Mouse (Mus musculus) forebrain, embryonic 15.5 days (tissue): ENCODE data around the gene Eya4. TPM values are rescaled to one million over a fixed set of nuclear protein-coding genes. Genes with fewer than 3 reads are reported as not detected.
A peak's percentile ranks its signal among the peaks of the same experiment; 100 is the strongest.

Experiments used
- ATAC-seq: fragments of 200-750 bp; cut with Nextera tagmentation; replicated peaks from 2 replicates; pipeline ENCODE4 v1.8.0; 2017; ENCODE audit warnings: mild to moderate bottlenecking, moderate TSS enrichment, moderate library complexity
- H3K27ac ChIP-seq: fragments of 300-500 bp; sonication (generic); replicated peaks from 2 replicates; pipeline ENCODE4 v1.5.1; 2015; ENCODE audit warnings: mild to moderate bottlenecking, inconsistent platforms
- H3K27me3 ChIP-seq: fragments of 300-500 bp; sonication (generic); 2 replicates; pipeline ENCODE4 v1.6.1; 2015; ENCODE audit warnings: inconsistent platforms
- H3K36me3 ChIP-seq: fragments of 300-500 bp; sonication (generic); 2 replicates; pipeline ENCODE4 v1.6.1; 2015; ENCODE audit warnings: mild to moderate bottlenecking, inconsistent platforms
- H3K4me1 ChIP-seq: fragments of 300-500 bp; sonication (generic); 2 replicates; pipeline ENCODE4 v1.6.1; 2015; ENCODE audit warnings: inconsistent platforms
- H3K4me2 ChIP-seq: fragments of 300-500 bp; sonication (generic); replicated peaks from 2 replicates; pipeline ENCODE4 v1.6.1; 2015; ENCODE audit warnings: mild to moderate bottlenecking, inconsistent platforms
- H3K4me3 ChIP-seq: fragments of 300-500 bp; sonication (generic); 2 replicates; pipeline ENCODE4 v1.5.1; 2015; ENCODE audit warnings: mild to moderate bottlenecking, inconsistent platforms
- H3K9ac ChIP-seq: fragments of 300-500 bp; sonication (generic); replicated peaks from 2 replicates; pipeline ENCODE4 v1.6.1; 2015; ENCODE audit warnings: mild to moderate bottlenecking, inconsistent platforms
- H3K9me3 ChIP-seq: fragments of 300-500 bp; sonication (generic); 2 replicates; pipeline ENCODE4 v1.6.1; 2016; ENCODE audit warnings: inconsistent platforms
- WGBS: fragments of 180-500 bp; shearing (Covaris S2); methylation state at CpG from one replicate; pipeline ENCODE4 v1.1.7; 2015; ENCODE audit warnings: mixed read lengths; 5-methylcytosine and 5-hydroxymethylcytosine counted together
- polyA plus RNA-seq: library from polyadenylated mRNA; unstranded; fragments of >200 nt; fragmentation: Nextera tagmentation; extraction: Ambion mirVana; gene quantifications from 2 replicates; pipeline ENCODE4 v1.2.1, GENCODE M21; 2015

Eya4 gene
- polyA plus RNA-seq, 1 experiment from 2014 or later, result 1.1 TPM

GRCm38 (mm10) chr10:23080749-23081547, 269.6 kb downstream of the Eya4 start:
- Histone ChIP-seq H3K9ac (no peak overlapping the region), H3K4me3 (no peak overlapping the region), H3K4me2 (0 out of 2 replicates have a peak overlapping the region, but pooled peaks have one; percentile 16), H3K36me3 (no peaks in the 10 kb centered on the region), H3K4me1 (no peaks in the 10 kb centered on the region), H3K27me3 (no peaks in the 10 kb centered on the region), H3K27ac (no peak overlapping the region), H3K9me3 (no peaks in the 10 kb centered on the region)
- WGBS, result 38% methylated on average over 24 of the region's 24 CpGs
- peak; percentile 68 for ATAC-seq

GRCm38 (mm10) chr10:23076691-23077385, 273.7 kb downstream of the Eya4 start:
- Histone ChIP-seq H3K4me3 (no peak overlapping the region), H3K36me3 (no peaks in the 10 kb centered on the region), H3K27me3 (no peaks in the 10 kb centered on the region), H3K9me3 (no peaks in the 10 kb centered on the region), H3K9ac (no peak overlapping the region), H3K4me1 (no peaks in the 10 kb centered on the region), H3K4me2 (no peak overlapping the region), H3K27ac (no peak overlapping the region)
- 66% methylated on average over 21 of the region's 21 CpGs for WGBS
- ATAC-seq, result no peak

GRCm38 (mm10) chr10:23073431-23073830, 277.2 kb downstream of the Eya4 start:
- Histone ChIP-seq H3K27ac (no peak overlapping the region), H3K4me1 (no peaks in the 10 kb centered on the region), H3K4me3 (no peak overlapping the region), H3K36me3 (no peaks in the 10 kb centered on the region), H3K9me3 (no peaks in the 10 kb centered on the region), H3K4me2 (no peak overlapping the region), H3K9ac (no peak overlapping the region), H3K27me3 (no peaks in the 10 kb centered on the region)
- 76% methylated on average over 2 of the region's 2 CpGs for WGBS
- ATAC-seq, result no peak

GRCm38 (mm10) chr10:23063637-23064036, 286.9 kb downstream of the Eya4 start:
- WGBS, result 31% methylated on average over 6 of the region's 6 CpGs
- Histone ChIP-seq H3K27ac (no peak overlapping the region), H3K27me3 (no peaks in the 10 kb centered on the region), H3K36me3 (no peaks in the 10 kb centered on the region), H3K9ac (no peak overlapping the region), H3K9me3 (no peaks in the 10 kb centered on the region), H3K4me1 (no peaks in the 10 kb centered on the region), H3K4me2 (no peak overlapping the region), H3K4me3 (no peak overlapping the region)
- ATAC-seq, result no peak

- no peak for ATAC-seq
- H3K4me1 ChIP-seq, result no peaks in the 10 kb centered on the region
- H3K9me3 ChIP-seq, result no peaks in the 10 kb centered on the region
- no peaks in the 10 kb centered on the region for H3K27me3 ChIP-seq
- H3K36me3 ChIP-seq, result no peaks in the 10 kb centered on the region
- no peak overlapping the region for H3K27ac ChIP-seq
- H3K9ac ChIP-seq, result no peak overlapping the region
- no peak overlapping the region for H3K4me3 ChIP-seq
- no peak overlapping the region for H3K4me2 ChIP-seq
- 80% methylated on average over 5 of the region's 5 CpGs for WGBS
Measured at GRCm38 (mm10) chr10:23062719-23063118, 287.9 kb downstream of the Eya4 start.

- ATAC-seq, result no peak
- Histone ChIP-seq H3K27me3 (no peaks in the 10 kb centered on the region), H3K4me2 (no peak overlapping the region), H3K4me3 (no peak overlapping the region), H3K27ac (no peak overlapping the region), H3K36me3 (no peaks in the 10 kb centered on the region), H3K9me3 (no peaks in the 10 kb centered on the region), H3K4me1 (no peaks in the 10 kb centered on the region), H3K9ac (no peak overlapping the region)
- WGBS, result 77% methylated on average over 3 of the region's 3 CpGs
Measured at GRCm38 (mm10) chr10:23060694-23061060, 289.9 kb downstream of the Eya4 start.

GRCm38 (mm10) chr10:23060041-23060693, 290.4 kb downstream of the Eya4 start:
- Histone ChIP-seq H3K9me3 (no peaks in the 10 kb centered on the region), H3K4me2 (no peak overlapping the region), H3K4me1 (no peaks in the 10 kb centered on the region), H3K4me3 (no peak overlapping the region), H3K9ac (no peak overlapping the region), H3K27ac (no peak overlapping the region), H3K36me3 (no peaks in the 10 kb centered on the region), H3K27me3 (no peaks in the 10 kb centered on the region)
- WGBS, result 78% methylated on average over 5 of the region's 5 CpGs
- no peak for ATAC-seq

GRCm38 (mm10) chr10:23053379-23053915, 297.1 kb downstream of the Eya4 start:
- H3K27ac ChIP-seq, result no peak overlapping the region
- 68% methylated on average over 8 of the region's 8 CpGs for WGBS
- H3K4me2 ChIP-seq, result no peak overlapping the region
- H3K4me1 ChIP-seq, result no peaks in the 10 kb centered on the region
- no peaks in the 10 kb centered on the region for H3K9me3 ChIP-seq
- H3K36me3 ChIP-seq, result no peaks in the 10 kb centered on the region
- no peak for ATAC-seq
- H3K4me3 ChIP-seq, result no peak overlapping the region
- no peak overlapping the region for H3K9ac ChIP-seq
- no peaks in the 10 kb centered on the region for H3K27me3 ChIP-seq
